Mouse (Mus musculus): ENCODE measurements around the gene Adam19. TPM values are rescaled to one million over a fixed set of nuclear protein-coding genes. Genes with fewer than 3 reads are reported as not detected.

The Adam19 gene
- total RNA-seq, 2 experiments from 2014 or later = 23.6 to 26.8 TPM

GRCm38 (mm10) chr11:46125093-46125834 is 69.5 kb downstream of the Adam19 start:
- intact Hi-C loops (cut with DNase I) = no loop called here
- DNase-seq (ENCODE audit: low spot score in 2 of 2) = no peak

GRCm38 (mm10) chr11:46125835-46126229 is 70.0 kb downstream of the Adam19 start:
- intact Hi-C loops (cut with DNase I) = no loop called here
- no peak for DNase-seq (ENCODE audit: low spot score in 2 of 2)

GRCm38 (mm10) chr11:46126317-46126716 is 70.5 kb downstream of the Adam19 start:
- intact Hi-C loops (cut with DNase I) = no loop called here

GRCm38 (mm10) chr11:46126827-46127410 is 71.1 kb downstream of the Adam19 start:
- intact Hi-C loops (cut with DNase I) = no loop called here
- DNase-seq (ENCODE audit: low spot score in 2 of 2) = no peak

More at GRCm38 (mm10) chr11:46126317-46126716, 70.5 kb downstream of the Adam19 start:
- DNase-seq (ENCODE audit: low spot score in 2 of 2) = no peak

- intact Hi-C loops (cut with DNase I) = no loop called here
- no peak for DNase-seq (ENCODE audit: low spot score in 2 of 2)
These were observed 72.1 kb downstream of the Adam19 start for GRCm38 (mm10) chr11:46127621-46128547.

- intact Hi-C loops (cut with DNase I) = no loop called here
These were observed 72.8 kb downstream of the Adam19 start for GRCm38 (mm10) chr11:46128548-46128945.

GRCm38 (mm10) chr11:46131022-46131986 is 75.5 kb downstream of the Adam19 start:
- no peak for DNase-seq (ENCODE audit: low spot score in 2 of 2)
- intact Hi-C loops (cut with DNase I) = no loop called here

More at GRCm38 (mm10) chr11:46128548-46128945, 72.8 kb downstream of the Adam19 start:
- peak; percentile 70 to 71 for DNase-seq (ENCODE audit: low spot score in 2 of 2)

GRCm38 (mm10) chr11:46134899-46135298 is 79.1 kb downstream of the Adam19 start:
- DNase-seq (ENCODE audit: low spot score in 2 of 2) = peak; percentile 68 to 97
- intact Hi-C loops (cut with DNase I) = loop anchor here (2.0 kb wide), 2 partner anchors 66 to 80 kb away; partner anchors contain the start of gene Adam19

GRCm38 (mm10) chr11:46143342-46143741 is 87.5 kb downstream of the Adam19 start:
- no peak for DNase-seq (ENCODE audit: low spot score in 2 of 2)
- intact Hi-C loops (cut with DNase I) = no loop called here

GRCm38 (mm10) chr11:46145163-46145875 is 89.5 kb downstream of the Adam19 start:
- no peak for DNase-seq (ENCODE audit: low spot score in 2 of 2)
- intact Hi-C loops (cut with DNase I) = no loop called here

- DNase-seq (ENCODE audit: low spot score in 2 of 2) = no peak
- intact Hi-C loops (cut with DNase I) = no loop called here
These were observed 90.8 kb downstream of the Adam19 start for GRCm38 (mm10) chr11:46146619-46147018.

- DNase-seq (ENCODE audit: low spot score in 2 of 2) = peak in 1 of 2 experiments; percentile 86
- intact Hi-C loops (cut with DNase I) = no loop called here
These were observed 101.2 kb downstream of the Adam19 start for GRCm38 (mm10) chr11:46156945-46157344.

- DNase-seq (ENCODE audit: low spot score in 2 of 2) = no peak
- intact Hi-C loops (cut with DNase I) = no loop called here
These were observed 101.7 kb downstream of the Adam19 start for GRCm38 (mm10) chr11:46157462-46157861.

- intact Hi-C loops (cut with DNase I) = no loop called here
- DNase-seq (ENCODE audit: low spot score in 2 of 2) = peak in 1 of 2 experiments; percentile 20
These were observed 110.2 kb downstream of the Adam19 start, which contains the start of gene Nipal4 for GRCm38 (mm10) chr11:46165866-46166585. TSS of gene Nipal4 (minus strand) at chr11:46166508.

- no peak for DNase-seq (ENCODE audit: low spot score in 2 of 2)
- intact Hi-C loops (cut with DNase I) = no loop called here
These were observed 112.7 kb downstream of the Adam19 start for GRCm38 (mm10) chr11:46168506-46168905.

- intact Hi-C loops (cut with DNase I) = no loop called here
- peak in 1 of 2 experiments; percentile 21 for DNase-seq (ENCODE audit: low spot score in 2 of 2)
These were observed 114.1 kb downstream of the Adam19 start for GRCm38 (mm10) chr11:46169908-46170307.

GRCm38 (mm10) chr11:46172128-46172527 is 116.3 kb downstream of the Adam19 start:
- no peak for DNase-seq (ENCODE audit: low spot score in 2 of 2)
- intact Hi-C loops (cut with DNase I) = no loop called here

- DNase-seq (ENCODE audit: low spot score in 2 of 2) = peak in 1 of 2 experiments; percentile 33
- intact Hi-C loops (cut with DNase I) = no loop called here
These were observed 120.4 kb downstream of the Adam19 start for GRCm38 (mm10) chr11:46176155-46176554.
